Mouse (Mus musculus): ENCODE measurements around the gene Atg4c. TPM values are rescaled to one million over a fixed set of nuclear protein-coding genes. Genes with fewer than 3 reads are reported as not detected.

The Atg4c gene
- total and polyA plus RNA-seq, 3 experiments: not detected

GRCm38 (mm10) chr4:99176841-99177240 lies 16.9 kb upstream of the Atg4c start:
- ATAC-seq (ENCODE audit: extremely low read depth, insufficient number of reproducible peaks, low FRiP score, poor library complexity, severe bottlenecking): no peak
- no peaks in the 10 kb centered on the region for H3K36me3 ChIP-seq (replicated peaks)
- H3K4me3 ChIP-seq (ENCODE audit: low read depth, low read length): no peak overlapping the region
- H3K27me3 ChIP-seq (ENCODE audit: insufficient read depth, low read length): no peaks in the 10 kb centered on the region
- peaks cover 25% of the 10 kb centered on the region for H3K9me3 ChIP-seq (replicated peaks)
- no peaks in the 10 kb centered on the region for H3K4me1 ChIP-seq (ENCODE audit: insufficient read depth, low read depth, low read length)
- TF ChIP-seq TAL1 (conservative IDR thresholded peaks at IDR 0.05; ENCODE audit: low read depth, low read length): no peak
- TF ChIP-seq POLR2AphosphoS5 (IDR thresholded peaks at IDR 0.05; ENCODE audit: insufficient replicate concordance, low read depth, low read length): no peak
- TF ChIP-seq CTCF (IDR thresholded peaks at IDR 0.05; ENCODE audit: low read depth, low read length): no peak
- TF ChIP-seq GATA1 (IDR thresholded peaks at IDR 0.05; ENCODE audit: borderline replicate concordance, low read length): no peak
- TF ChIP-seq GATA2 (IDR thresholded peaks at IDR 0.05; ENCODE audit: borderline replicate concordance, low read depth, low read length): no peak
- DNase-seq (ENCODE audit: low spot score): no peak

DNA sequence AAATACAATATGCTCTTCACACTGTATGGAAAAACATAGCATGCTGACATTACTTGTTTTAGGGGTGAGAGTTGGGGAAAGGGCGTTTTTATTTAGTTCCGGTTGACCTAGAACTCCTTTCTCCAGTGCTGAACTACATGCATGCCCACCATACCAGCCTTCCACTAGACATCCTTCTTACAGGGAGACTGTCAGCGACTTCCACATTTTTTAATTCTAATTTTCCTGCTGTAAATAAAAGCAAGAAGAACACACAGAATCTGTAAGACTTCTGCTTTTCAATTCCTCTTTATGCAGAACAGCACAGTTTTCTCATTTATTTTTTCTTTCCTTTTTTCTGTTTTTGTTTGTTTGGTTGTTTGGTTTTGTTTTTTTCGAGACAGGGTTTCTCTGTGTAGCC lies 16.5 kb upstream of the Atg4c start:
- no peak for TF ChIP-seq CTCF (IDR thresholded peaks at IDR 0.05; ENCODE audit: low read depth, low read length)
- no peak overlapping the region for H3K4me3 ChIP-seq (ENCODE audit: low read depth, low read length)
- no peaks in the 10 kb centered on the region for H3K4me1 ChIP-seq (ENCODE audit: insufficient read depth, low read depth, low read length)
- no peak for ATAC-seq (ENCODE audit: extremely low read depth, insufficient number of reproducible peaks, low FRiP score, poor library complexity, severe bottlenecking)
- no peaks in the 10 kb centered on the region for H3K27me3 ChIP-seq (ENCODE audit: insufficient read depth, low read length)
- no peaks in the 10 kb centered on the region for H3K36me3 ChIP-seq (replicated peaks)
- DNase-seq (ENCODE audit: low spot score): no peak
- H3K9me3 ChIP-seq (replicated peaks): peaks cover 25% of the 10 kb centered on the region

DNA sequence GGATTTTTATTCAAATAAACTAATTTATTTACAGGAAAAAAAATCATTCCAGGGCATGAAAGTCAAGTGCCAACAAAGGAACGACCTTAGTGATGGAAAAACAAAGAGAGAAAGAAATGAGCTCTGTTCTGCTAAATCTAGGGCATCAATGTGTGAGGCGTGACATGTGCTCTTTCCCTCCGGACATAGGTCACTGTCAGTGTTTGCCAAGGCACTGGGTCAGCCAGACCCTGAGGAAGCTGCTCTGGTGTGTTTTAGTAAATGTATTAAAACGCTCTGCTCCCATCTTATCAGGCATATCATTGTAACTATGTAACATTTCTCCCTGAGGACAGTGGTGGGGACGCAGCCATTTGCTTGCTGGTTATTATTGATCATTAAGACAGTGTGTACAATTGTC lies 14.9 kb upstream of the Atg4c start:
- DNase-seq (ENCODE audit: low spot score) (no peak), ATAC-seq (ENCODE audit: extremely low read depth, insufficient number of reproducible peaks, low FRiP score, poor library complexity, severe bottlenecking) (no peak)
- no peaks in the 10 kb centered on the region for H3K27me3 ChIP-seq (ENCODE audit: insufficient read depth, low read length)
- peaks cover 28% of the 10 kb centered on the region for H3K9me3 ChIP-seq (replicated peaks)
- no peaks in the 10 kb centered on the region for H3K36me3 ChIP-seq (replicated peaks)
- H3K4me1 ChIP-seq (ENCODE audit: insufficient read depth, low read depth, low read length): no peaks in the 10 kb centered on the region
- TF ChIP-seq POLR2AphosphoS5 (IDR thresholded peaks at IDR 0.05; ENCODE audit: insufficient replicate concordance, low read depth, low read length) (no peak), TAL1 (conservative IDR thresholded peaks at IDR 0.05; ENCODE audit: low read depth, low read length) (no peak), GATA2 (IDR thresholded peaks at IDR 0.05; ENCODE audit: borderline replicate concordance, low read depth, low read length) (no peak)
- no peak overlapping the region for H3K4me3 ChIP-seq (ENCODE audit: low read depth, low read length)

- H3K4me3 ChIP-seq (ENCODE audit: low read depth, low read length): no peak overlapping the region
- no peak for TF ChIP-seq TAL1 (conservative IDR thresholded peaks at IDR 0.05; ENCODE audit: low read depth, low read length)
- no peak for TF ChIP-seq CTCF (IDR thresholded peaks at IDR 0.05; ENCODE audit: low read depth, low read length)
- no peak for TF ChIP-seq GATA2 (IDR thresholded peaks at IDR 0.05; ENCODE audit: borderline replicate concordance, low read depth, low read length)
- no peak for TF ChIP-seq GATA1 (IDR thresholded peaks at IDR 0.05; ENCODE audit: borderline replicate concordance, low read length)
- TF ChIP-seq POLR2AphosphoS5 (IDR thresholded peaks at IDR 0.05; ENCODE audit: insufficient replicate concordance, low read depth, low read length): no peak
- H3K27me3 ChIP-seq (ENCODE audit: insufficient read depth, low read length): no peaks in the 10 kb centered on the region
- ATAC-seq (ENCODE audit: extremely low read depth, insufficient number of reproducible peaks, low FRiP score, poor library complexity, severe bottlenecking) (no peak), DNase-seq (ENCODE audit: low spot score) (no peak)
- H3K4me1 ChIP-seq (ENCODE audit: insufficient read depth, low read depth, low read length): no peaks in the 10 kb centered on the region
- H3K36me3 ChIP-seq (replicated peaks): no peaks in the 10 kb centered on the region
- peaks cover 26% of the 10 kb centered on the region for H3K9me3 ChIP-seq (replicated peaks)
Measured at GRCm38 (mm10) chr4:99179446-99180120, 14.2 kb upstream of the Atg4c start.

- no peak overlapping the region for H3K4me3 ChIP-seq (ENCODE audit: low read depth, low read length)
- TF ChIP-seq GATA2 (IDR thresholded peaks at IDR 0.05; ENCODE audit: borderline replicate concordance, low read depth, low read length) (no peak), GATA1 (IDR thresholded peaks at IDR 0.05; ENCODE audit: borderline replicate concordance, low read length) (no peak), POLR2AphosphoS5 (IDR thresholded peaks at IDR 0.05; ENCODE audit: insufficient replicate concordance, low read depth, low read length) (no peak), CTCF (IDR thresholded peaks at IDR 0.05; ENCODE audit: low read depth, low read length) (no peak), TAL1 (conservative IDR thresholded peaks at IDR 0.05; ENCODE audit: low read depth, low read length) (no peak)
- no peaks in the 10 kb centered on the region for H3K36me3 ChIP-seq (replicated peaks)
- peaks cover 22% of the 10 kb centered on the region for H3K9me3 ChIP-seq (replicated peaks)
- H3K27me3 ChIP-seq (ENCODE audit: insufficient read depth, low read length): no peaks in the 10 kb centered on the region
- DNase-seq (ENCODE audit: low spot score): no peak
- no peak for ATAC-seq (ENCODE audit: extremely low read depth, insufficient number of reproducible peaks, low FRiP score, poor library complexity, severe bottlenecking)
- H3K4me1 ChIP-seq (ENCODE audit: insufficient read depth, low read depth, low read length): no peaks in the 10 kb centered on the region
Measured at GRCm38 (mm10) chr4:99180921-99181320, 12.8 kb upstream of the Atg4c start.

- Histone ChIP-seq H3K4me1 (ENCODE audit: insufficient read depth, low read depth, low read length) (no peaks in the 10 kb centered on the region), H3K4me3 (ENCODE audit: low read depth, low read length) (no peak overlapping the region), H3K9me3 (replicated peaks) (peaks cover 25% of the 10 kb centered on the region), H3K36me3 (replicated peaks) (no peaks in the 10 kb centered on the region), H3K27me3 (ENCODE audit: insufficient read depth, low read length) (no peaks in the 10 kb centered on the region)
- no peak for DNase-seq (ENCODE audit: low spot score)
- TF ChIP-seq TAL1 (conservative IDR thresholded peaks at IDR 0.05; ENCODE audit: low read depth, low read length): no peak
- no peak for TF ChIP-seq CTCF (IDR thresholded peaks at IDR 0.05; ENCODE audit: low read depth, low read length)
- TF ChIP-seq POLR2AphosphoS5 (IDR thresholded peaks at IDR 0.05; ENCODE audit: insufficient replicate concordance, low read depth, low read length): no peak
- TF ChIP-seq GATA2 (IDR thresholded peaks at IDR 0.05; ENCODE audit: borderline replicate concordance, low read depth, low read length): no peak
- no peak for TF ChIP-seq GATA1 (IDR thresholded peaks at IDR 0.05; ENCODE audit: borderline replicate concordance, low read length)
- no peak for ATAC-seq (ENCODE audit: extremely low read depth, insufficient number of reproducible peaks, low FRiP score, poor library complexity, severe bottlenecking)
Measured at GRCm38 (mm10) chr4:99181739-99182419, 11.9 kb upstream of the Atg4c start.
